Mouse (Mus musculus) midbrain, embryonic 16.5 days (tissue): ENCODE data around the gene 6030408B16Rik. TPM values are rescaled to one million over a fixed set of nuclear protein-coding genes. Genes with fewer than 3 reads are reported as not detected.

Experiments used
- ATAC-seq: fragments of 200-750 bp; cut with Nextera tagmentation; 2 replicates; pipeline ENCODE4 v1.8.0; 2017; ENCODE audit warnings: moderate TSS enrichment
- H3K27ac ChIP-seq: fragments of 300-500 bp; sonication (generic); 2 replicates; pipeline ENCODE4 v1.5.1; 2014; ENCODE audit warnings: mild to moderate bottlenecking, low read length, mixed read lengths
- H3K27me3 ChIP-seq: fragments of 300-500 bp; sonication (generic); 2 replicates; pipeline ENCODE4 v1.6.1; 2014; ENCODE audit warnings: low read depth, low read length, mixed read lengths; ENCODE audit not compliant: control insufficient read depth, insufficient read depth
- H3K36me3 ChIP-seq: fragments of 300-500 bp; sonication (generic); 2 replicates; pipeline ENCODE4 v1.6.1; 2014; ENCODE audit warnings: mild to moderate bottlenecking, low read length, moderate library complexity, mixed read lengths; ENCODE audit not compliant: control insufficient read depth, insufficient read depth
- H3K4me1 ChIP-seq: fragments of 300-500 bp; sonication (generic); 2 replicates; pipeline ENCODE4 v1.6.1; 2014; ENCODE audit warnings: mild to moderate bottlenecking, low read length, mixed read lengths; ENCODE audit not compliant: control insufficient read depth, insufficient read depth
- H3K4me2 ChIP-seq: fragments of 300-500 bp; sonication (generic); 2 replicates; pipeline ENCODE4 v1.6.1; 2014; ENCODE audit warnings: mild to moderate bottlenecking, low read length, mixed read lengths
- H3K4me3 ChIP-seq: fragments of 300-500 bp; sonication (generic); 2 replicates; pipeline ENCODE4 v1.5.1; 2014; ENCODE audit warnings: low read depth, mild to moderate bottlenecking, low read length, moderate library complexity, mixed read lengths
- H3K9ac ChIP-seq: fragments of 300-500 bp; sonication (generic); 2 replicates; pipeline ENCODE4 v1.6.1; 2014; ENCODE audit warnings: low read depth, low read length, mixed read lengths
- H3K9me3 ChIP-seq: fragments of 300-500 bp; sonication (generic); replicated peaks from 2 replicates; pipeline ENCODE4 v1.6.1; 2014; ENCODE audit warnings: mild to moderate bottlenecking, low read length, mixed read lengths; ENCODE audit not compliant: control insufficient read depth, poor library complexity, severe bottlenecking
- WGBS: fragments of 180-500 bp; shearing (Covaris S2); extraction: QIAGEN DNeasy Blood & Tissue Kit; methylation state at CpG from one replicate; pipeline ENCODE4 v1.1.7; 2014; 5-methylcytosine and 5-hydroxymethylcytosine counted together
- polyA plus RNA-seq: library from polyadenylated mRNA; unstranded; fragments of >200 nt; fragmentation: Nextera tagmentation; extraction: Ambion mirVana; gene quantifications from 2 replicates; pipeline ENCODE4 v1.2.1, GENCODE M21; 2015

Gene 6030408B16Rik
- polyA plus RNA-seq, 1 experiment from 2014 or later: 0.26 TPM

DNA sequence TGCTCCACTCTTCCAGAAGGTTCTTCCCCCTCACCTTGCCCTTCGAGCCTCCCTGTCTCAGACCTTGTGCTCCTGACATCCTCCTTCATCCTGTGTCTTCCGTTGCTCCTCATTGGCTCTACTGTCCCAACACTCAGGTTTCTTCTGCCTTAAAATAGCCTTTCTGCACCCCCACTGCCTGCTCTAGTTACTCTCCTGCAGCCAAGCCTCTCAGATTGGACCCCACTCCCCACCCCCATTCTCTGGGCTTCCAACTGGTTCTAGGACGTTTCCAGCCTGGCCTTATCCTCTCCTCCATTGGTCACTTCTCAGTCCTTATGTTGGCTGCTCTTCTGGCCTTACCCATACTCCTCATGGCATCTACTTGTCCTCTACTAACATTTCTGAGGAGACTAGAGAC is 9.2 kb downstream of the 6030408B16Rik start:
- no peak overlapping the region for H3K27ac ChIP-seq
- WGBS: 85% methylated on average over 3 of the region's 3 CpGs
- no peaks in the 10 kb centered on the region for H3K4me1 ChIP-seq
- H3K4me3 ChIP-seq: no peak overlapping the region
- no peaks in the 10 kb centered on the region for H3K36me3 ChIP-seq
- no peaks in the 10 kb centered on the region for H3K9me3 ChIP-seq
- no peaks in the 10 kb centered on the region for H3K27me3 ChIP-seq
- H3K9ac ChIP-seq: no peak overlapping the region
- no peak overlapping the region for H3K4me2 ChIP-seq
- ATAC-seq: no peak

DNA sequence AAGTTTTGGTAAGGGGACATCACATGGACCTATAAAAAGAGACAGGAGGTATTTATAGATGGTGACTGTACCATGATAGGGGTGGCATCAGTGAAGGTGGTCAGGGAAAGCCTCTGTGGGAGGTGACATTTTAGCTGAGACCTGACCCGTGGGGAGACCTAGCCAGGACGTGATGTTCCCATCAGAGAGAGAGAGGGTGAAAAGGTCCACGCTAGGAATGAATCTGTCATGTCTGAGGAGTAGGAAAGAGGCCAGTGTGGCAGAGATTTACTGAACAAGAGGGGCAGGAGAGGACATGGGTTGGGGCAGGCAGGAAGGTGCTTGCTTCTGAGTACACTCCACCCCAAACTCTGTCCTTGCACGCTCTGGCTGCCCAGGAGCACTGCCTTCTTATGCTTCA is 10.8 kb downstream of the 6030408B16Rik start:
- H3K9me3 ChIP-seq: no peaks in the 10 kb centered on the region
- no peak overlapping the region for H3K27ac ChIP-seq
- WGBS: 87% methylated on average over 4 of the region's 4 CpGs
- no peak overlapping the region for H3K4me2 ChIP-seq
- no peaks in the 10 kb centered on the region for H3K36me3 ChIP-seq
- no peaks in the 10 kb centered on the region for H3K27me3 ChIP-seq
- no peak overlapping the region for H3K9ac ChIP-seq
- no peak for ATAC-seq
- H3K4me1 ChIP-seq: peaks cover under 1% of the 10 kb centered on the region; the same call in 1 of the 2 replicates
- no peak overlapping the region for H3K4me3 ChIP-seq

DNA sequence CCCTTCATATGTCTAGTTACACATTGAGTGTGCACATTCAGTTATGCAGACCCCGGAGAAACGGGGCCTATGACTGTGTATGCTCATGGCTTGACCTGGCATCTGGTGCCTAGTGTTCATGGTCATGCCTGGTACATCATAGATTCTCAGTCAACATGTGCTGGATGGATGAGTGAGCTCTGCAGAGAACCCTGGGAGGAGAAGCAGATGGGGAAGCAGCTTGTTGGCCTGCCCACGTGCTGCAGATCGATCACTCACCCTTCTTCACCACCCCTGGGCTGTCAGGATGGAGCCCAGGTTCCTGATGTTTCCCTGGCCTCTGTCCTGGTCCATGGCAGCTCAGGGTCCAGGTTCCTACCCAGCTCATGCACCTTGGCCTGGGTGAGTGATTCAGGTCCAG is 13.4 kb downstream of the 6030408B16Rik start:
- Histone ChIP-seq H3K27ac (no peak overlapping the region), H3K4me3 (no peak overlapping the region), H3K4me1 (peaks cover 7% of the 10 kb centered on the region), H3K9ac (no peak overlapping the region), H3K36me3 (no peaks in the 10 kb centered on the region), H3K9me3 (no peaks in the 10 kb centered on the region), H3K4me2 (no peak overlapping the region), H3K27me3 (no peaks in the 10 kb centered on the region)
- WGBS: 93% methylated on average over 4 of the region's 4 CpGs
- ATAC-seq: no peak

DNA sequence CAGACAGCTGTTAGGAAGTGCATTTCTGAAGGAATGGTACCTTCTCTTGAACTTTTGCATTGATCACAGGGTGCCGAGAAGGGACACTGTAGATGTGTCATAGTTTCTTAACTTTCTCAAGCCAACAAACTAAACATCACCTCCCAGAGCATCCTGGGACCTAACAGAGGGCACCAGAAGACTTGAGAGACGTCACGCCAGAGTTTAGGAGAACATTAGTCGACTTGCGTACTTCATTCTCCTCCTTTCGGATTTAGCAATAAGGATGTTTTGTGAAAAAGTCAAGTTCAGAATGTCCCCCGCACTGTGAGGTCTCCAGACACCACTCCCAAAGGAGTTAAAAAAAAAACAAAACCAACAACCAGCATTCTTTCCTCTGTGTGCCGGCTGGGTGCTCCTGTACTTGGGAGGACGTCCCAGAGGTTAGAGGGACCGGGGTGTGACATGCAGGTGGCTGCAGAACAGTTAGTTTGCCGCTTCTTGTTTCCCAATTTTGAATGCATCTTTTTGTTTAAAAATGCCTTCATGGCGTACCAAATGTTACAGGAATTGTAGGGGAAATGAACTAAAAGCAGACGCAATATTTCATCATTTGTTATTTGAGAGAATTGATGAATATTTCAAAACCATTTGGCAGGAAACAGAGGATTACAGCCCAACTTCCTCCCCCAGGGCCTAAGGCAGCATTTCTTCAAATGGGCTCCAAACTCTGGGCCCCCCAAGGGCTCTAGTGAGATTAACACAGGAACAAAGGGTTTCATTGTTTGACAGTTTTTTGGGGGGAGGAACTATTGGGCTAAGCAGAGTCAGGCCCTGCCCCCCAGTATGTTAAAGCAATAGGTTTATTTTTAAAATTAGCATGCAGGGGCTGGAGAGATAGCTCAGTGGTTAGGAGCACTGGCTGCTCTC is 15.7 kb downstream of the 6030408B16Rik start:
- Histone ChIP-seq H3K9me3 (no peaks in the 10 kb centered on the region), H3K4me3 (no peak overlapping the region), H3K4me1 (peaks cover 7% of the 10 kb centered on the region), H3K36me3 (no peaks in the 10 kb centered on the region), H3K27me3 (no peaks in the 10 kb centered on the region), H3K4me2 (no peak overlapping the region), H3K27ac (no peak overlapping the region), H3K9ac (0 out of 2 replicates have a peak overlapping the region, but pooled peaks have one; percentile 4)
- WGBS: 62% methylated on average over 13 of the region's 13 CpGs
- no peak for ATAC-seq

- no peak overlapping the region for H3K9ac ChIP-seq
- H3K27me3 ChIP-seq: no peaks in the 10 kb centered on the region
- no peaks in the 10 kb centered on the region for H3K9me3 ChIP-seq
- WGBS: 46% methylated on average over 5 of the region's 5 CpGs
- H3K36me3 ChIP-seq: no peaks in the 10 kb centered on the region
- no peak overlapping the region for H3K27ac ChIP-seq
- no peak overlapping the region for H3K4me3 ChIP-seq
- H3K4me1 ChIP-seq: peaks cover 7% of the 10 kb centered on the region
- no peak for ATAC-seq
- H3K4me2 ChIP-seq: no peak overlapping the region
Observed at GRCm38 (mm10) chr15:101309493-101309892, 16.5 kb downstream of the 6030408B16Rik start.

GRCm38 (mm10) chr15:101311087-101311770 is 18.2 kb downstream of the 6030408B16Rik start:
- H3K36me3 ChIP-seq: no peaks in the 10 kb centered on the region
- ATAC-seq: no peak

GRCm38 (mm10) chr15:101312006-101312405 is 19.0 kb downstream of the 6030408B16Rik start:
- H3K27me3 ChIP-seq: no peaks in the 10 kb centered on the region
- H3K4me2 ChIP-seq: no peak overlapping the region
- 89% methylated on average over 6 of the region's 6 CpGs for WGBS
- H3K9me3 ChIP-seq: no peaks in the 10 kb centered on the region
- no peak overlapping the region for H3K27ac ChIP-seq
- no peaks in the 10 kb centered on the region for H3K36me3 ChIP-seq
- H3K4me1 ChIP-seq: peaks cover 10% of the 10 kb centered on the region
- ATAC-seq: no peak
- no peak overlapping the region for H3K9ac ChIP-seq
- no peak overlapping the region for H3K4me3 ChIP-seq

More at GRCm38 (mm10) chr15:101311087-101311770, 18.2 kb downstream of the 6030408B16Rik start:
- Histone ChIP-seq H3K4me2 (no peak overlapping the region), H3K4me3 (no peak overlapping the region), H3K9ac (no peak overlapping the region), H3K27ac (no peak overlapping the region), H3K27me3 (no peaks in the 10 kb centered on the region), H3K4me1 (peaks cover 10% of the 10 kb centered on the region), H3K9me3 (no peaks in the 10 kb centered on the region)
- 64% methylated on average over 12 of the region's 15 CpGs for WGBS

DNA sequence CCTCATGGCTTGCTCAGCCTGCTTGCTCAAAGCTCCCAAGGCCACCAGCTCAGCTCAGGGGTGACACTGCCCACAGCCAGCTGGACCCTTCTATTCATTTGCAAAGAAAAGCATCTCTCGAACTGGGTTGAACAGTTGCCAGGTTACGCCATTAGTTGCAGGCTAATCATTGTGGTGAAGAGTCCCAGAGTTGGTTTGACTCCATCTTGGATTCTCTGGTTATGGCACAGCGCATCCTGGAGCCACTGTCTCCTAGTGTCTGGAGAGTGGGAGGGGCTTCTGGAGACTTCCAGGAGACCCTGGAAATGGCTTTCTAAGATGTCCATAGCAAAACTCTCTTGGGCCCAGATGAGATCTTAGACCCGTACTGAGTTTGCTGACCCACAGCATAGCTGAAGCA is 22.4 kb downstream of the 6030408B16Rik start:
- H3K4me1 ChIP-seq: peaks cover 3% of the 10 kb centered on the region
- no peak for ATAC-seq
- WGBS: 77% methylated on average over 4 of the region's 4 CpGs
- H3K36me3 ChIP-seq: no peaks in the 10 kb centered on the region
- no peak overlapping the region for H3K27ac ChIP-seq
- H3K27me3 ChIP-seq: no peaks in the 10 kb centered on the region
- H3K9ac ChIP-seq: no peak overlapping the region
- H3K9me3 ChIP-seq: no peaks in the 10 kb centered on the region
- H3K4me3 ChIP-seq: no peak overlapping the region
- H3K4me2 ChIP-seq: peak overlapping the region; percentile 33

DNA sequence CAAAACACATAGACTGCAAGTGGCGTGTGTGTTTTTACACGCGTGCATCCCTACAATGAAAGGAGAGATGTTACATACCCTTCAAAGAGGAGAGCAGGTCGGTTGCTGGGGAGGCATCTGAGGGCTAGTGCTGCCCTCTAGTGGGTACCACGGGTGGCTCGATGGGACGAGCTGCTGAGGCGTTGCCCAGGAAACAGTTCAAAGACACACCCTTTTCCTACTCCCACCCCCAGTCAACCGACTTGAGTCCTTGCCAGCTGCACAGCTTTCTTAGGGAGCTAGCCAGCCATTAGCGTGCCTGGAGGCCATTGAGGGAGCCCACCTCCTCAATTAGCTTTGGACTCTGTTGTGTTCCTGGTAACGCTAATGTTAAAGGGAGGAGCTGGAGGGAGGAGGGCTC is 22.8 kb downstream of the 6030408B16Rik start:
- Histone ChIP-seq H3K4me3 (peak overlapping the region; percentile 19; the same call in 1 of the 2 replicates), H3K4me1 (peaks cover 3% of the 10 kb centered on the region), H3K4me2 (peak overlapping the region; percentile 33), H3K9ac (no peak overlapping the region), H3K9me3 (no peaks in the 10 kb centered on the region), H3K27me3 (no peaks in the 10 kb centered on the region), H3K27ac (no peak overlapping the region), H3K36me3 (no peaks in the 10 kb centered on the region)
- ATAC-seq: peak; percentile 80
- 7% methylated on average over 11 of the region's 11 CpGs for WGBS
